Mouse (Mus musculus): Measurements from ENCODE around the gene Clk2.

DNA sequence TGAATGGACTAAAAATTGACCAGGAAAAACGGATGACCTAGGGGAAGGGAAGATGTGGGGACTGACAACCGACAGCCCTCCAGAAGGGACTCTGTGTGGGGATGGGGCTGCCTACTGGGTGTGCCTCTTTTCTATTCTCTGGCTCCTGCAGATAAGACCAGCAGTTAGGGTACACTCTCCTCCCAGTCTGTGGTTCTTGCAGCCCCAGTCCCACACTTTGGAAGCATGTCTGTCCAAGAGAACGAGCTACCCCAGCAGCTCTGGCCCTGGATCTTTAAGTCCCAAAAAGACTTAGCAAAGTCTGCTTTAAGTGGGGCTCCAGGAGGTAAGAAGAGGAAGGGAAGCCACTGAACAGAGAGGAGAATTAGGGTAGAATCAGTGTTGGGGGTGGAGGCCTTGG is 28.6 kb upstream of the Clk2 start, which contains the start of gene Pklr:
- TF ChIP-seq CTCF (IDR thresholded peaks at IDR 0.05; ENCODE audit: extremely low read depth, insufficient read depth, insufficient read length, insufficient replicate concordance) (no peak), POLR2A (IDR thresholded peaks at IDR 0.05; ENCODE audit: low read depth, low read length) (no peak)
